8 mouse cellular contexts compared by ENCODE assay signal in the genomic region with DNA sequence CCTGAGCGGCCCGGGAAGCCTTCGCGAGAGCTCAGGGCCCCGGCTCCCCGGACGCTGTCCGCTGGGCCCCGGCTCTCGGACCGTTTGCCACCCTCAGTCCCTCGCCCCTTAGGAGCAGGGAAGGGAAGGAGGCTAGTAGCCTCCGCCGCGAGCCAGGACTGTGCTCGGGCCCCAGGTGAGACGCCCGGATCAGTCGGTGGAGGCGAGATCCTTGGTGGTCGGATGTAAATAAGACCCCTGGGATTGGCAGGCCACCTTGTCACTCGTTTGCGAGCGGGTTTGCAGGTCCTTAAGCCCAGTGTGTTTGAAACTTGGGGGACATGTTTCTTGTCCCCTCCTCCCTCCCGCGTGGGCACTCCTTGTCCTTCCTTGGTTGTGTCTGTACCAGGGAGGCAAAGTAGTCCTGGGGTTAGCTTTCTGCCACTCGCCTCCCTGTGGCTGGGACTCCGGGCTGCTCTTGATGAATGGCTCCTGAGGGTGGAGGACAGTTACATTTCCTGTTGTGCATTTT. TPM values are rescaled to one million over a fixed set of nuclear protein-coding genes. Genes with fewer than 3 reads are reported as not detected.
DNase-seq lines count a peak whose midpoint lies in the region; ATAC-seq and TF ChIP-seq lines count a peak whose summit lies in the region.

No protein-coding gene starts in this region.

- no peak for TF ChIP-seq CTCF in heart, postnatal 0 days (IDR thresholded peaks at IDR 0.05; ENCODE audit: low read depth)

- TF ChIP-seq EP300 in heart, postnatal 0 days (IDR thresholded peaks at IDR 0.05; ENCODE audit: low read depth), result no peak

- no peak overlapping the region for H3K27ac ChIP-seq in ES-E14 (ENCODE audit: insufficient read depth, low read depth, low read length, poor library complexity, severe bottlenecking)
- peak overlapping the region; percentile 91 for H3K27ac ChIP-seq in forebrain, embryonic 12.5 days
- H3K27ac ChIP-seq in heart, postnatal 0 days (ENCODE audit: low read depth), result peak overlapping the region; percentile 94
- peak overlapping the region; percentile 88 for H3K27ac ChIP-seq in neural tube, embryonic 14.5 days (ENCODE audit: low read depth, low read length)

- peak; percentile 21 for DNase-seq in ES-E14 (ENCODE audit: low read depth, low spot score)
- peak; percentile 51 for DNase-seq in adrenal gland, postnatal 25 days
- peak; percentile 51 for DNase-seq in heart, postnatal 0 days (ENCODE audit: low spot score)
- peak; percentile 72 for DNase-seq in kidney, postnatal 36 days
- peak; percentile 75 to 77 for DNase-seq in lung, adult 18-20 months
- DNase-seq in urinary bladder, postnatal 36 days (ENCODE audit: low spot score in 2 of 2), result peak; percentile 38 to 43

- no peaks in the 10 kb centered on the region for H3K9me3 ChIP-seq in ES-E14 (ENCODE audit: control insufficient read depth, insufficient read depth, low read depth, low read length)
- H3K9me3 ChIP-seq in forebrain, embryonic 12.5 days, result 0 out of 2 replicates have a peak, but pooled peaks cover 5% of the 10 kb centered on the region
- no peaks in the 10 kb centered on the region for H3K9me3 ChIP-seq in heart, postnatal 0 days (replicated peaks; ENCODE audit: control insufficient read depth, low read length)
- no peaks in the 10 kb centered on the region for H3K9me3 ChIP-seq in neural tube, embryonic 14.5 days (ENCODE audit: control insufficient read depth, low read length)

- in situ Hi-C loops in ES-E14 (cut with MboI; ENCODE audit: low sequenced_read_pairs in 2 of 2, unreplicated experiment in 2 of 2), result no loop called here

- ATAC-seq in forebrain, embryonic 12.5 days (ENCODE audit: low FRiP score), result peak; percentile 57
- 0 out of 2 replicates have a peak, but pooled peaks have one; percentile 0 for ATAC-seq in heart, postnatal 0 days (ENCODE audit: insufficient read depth, low read depth)
- ATAC-seq in neural tube, embryonic 14.5 days (ENCODE audit: low read depth), result peak; percentile 38

- no peaks in the 10 kb centered on the region for H3K36me3 ChIP-seq in ES-E14 (ENCODE audit: control insufficient read depth, insufficient read depth, low read length, poor library complexity, severe bottlenecking)
- no peaks in the 10 kb centered on the region for H3K36me3 ChIP-seq in forebrain, embryonic 12.5 days (replicated peaks)
- H3K36me3 ChIP-seq in heart, postnatal 0 days (replicated peaks; ENCODE audit: control insufficient read depth, insufficient read depth, low read length), result no peaks in the 10 kb centered on the region
- H3K36me3 ChIP-seq in neural tube, embryonic 14.5 days (ENCODE audit: control insufficient read depth, insufficient read depth, low read length), result no peaks in the 10 kb centered on the region

- H3K4me2 ChIP-seq in forebrain, embryonic 12.5 days, result peak overlapping the region; percentile 79
- peak overlapping the region; percentile 69 for H3K4me2 ChIP-seq in heart, postnatal 0 days (ENCODE audit: low read depth, low read length)
- H3K4me2 ChIP-seq in neural tube, embryonic 14.5 days (ENCODE audit: low read depth, low read length), result peak overlapping the region; percentile 84

- H3K9ac ChIP-seq in ES-E14 (ENCODE audit: insufficient read depth, low read depth, low read length, poor library complexity, severe bottlenecking), result peak overlapping the region; percentile 18
- H3K9ac ChIP-seq in forebrain, embryonic 12.5 days, result peak overlapping the region; percentile 96
- peak overlapping the region; percentile 87 for H3K9ac ChIP-seq in heart, postnatal 0 days (replicated peaks; ENCODE audit: low read depth, low read length)
- peak overlapping the region; percentile 99 for H3K9ac ChIP-seq in neural tube, embryonic 14.5 days (replicated peaks; ENCODE audit: low read depth, low read length)

- WGBS in forebrain, embryonic 12.5 days, result 0% methylated on average over 28 of the region's 28 CpGs
- WGBS in heart, postnatal 0 days, result 0% methylated on average over 27 of the region's 28 CpGs
- under 1% methylated on average over 28 of the region's 28 CpGs for WGBS in neural tube, embryonic 14.5 days

- 0 out of 4 replicates have a peak, but pooled peaks cover 0 to 4% of the 10 kb centered on the region in 2 experiments for H3K4me1 ChIP-seq in ES-E14 (ENCODE audit: control insufficient read depth in 2 of 2, insufficient read depth in 2 of 2, low read length in 2 of 2, poor library complexity in 1 of 2)
- H3K4me1 ChIP-seq in forebrain, embryonic 12.5 days, result peaks cover 7% of the 10 kb centered on the region
- H3K4me1 ChIP-seq in heart, postnatal 0 days (ENCODE audit: control insufficient read depth, insufficient read depth), result peaks cover 31% of the 10 kb centered on the region
- H3K4me1 ChIP-seq in neural tube, embryonic 14.5 days (ENCODE audit: control insufficient read depth, insufficient read depth, low read length), result peaks cover 5% of the 10 kb centered on the region

- peak overlapping the region; percentile 71 to 83 for H3K4me3 ChIP-seq in ES-E14 (ENCODE audit: insufficient read depth in 1 of 2, low read depth in 1 of 2, low read length in 2 of 2, poor library complexity in 1 of 2, severe bottlenecking in 1 of 2)
- peak overlapping the region; percentile 92 for H3K4me3 ChIP-seq in forebrain, embryonic 12.5 days (replicated peaks)
- peak overlapping the region; percentile 81 for H3K4me3 ChIP-seq in heart, postnatal 0 days (ENCODE audit: low read depth, low read length)
- H3K4me3 ChIP-seq in neural tube, embryonic 14.5 days (ENCODE audit: low read depth, low read length), result peak overlapping the region; percentile 86

- H3K27me3 ChIP-seq in forebrain, embryonic 12.5 days, result no peaks in the 10 kb centered on the region
- H3K27me3 ChIP-seq in heart, postnatal 0 days (ENCODE audit: control insufficient read depth, insufficient read depth, low read length), result no peaks in the 10 kb centered on the region
- no peaks in the 10 kb centered on the region for H3K27me3 ChIP-seq in neural tube, embryonic 14.5 days (ENCODE audit: control insufficient read depth, insufficient read depth, low read length)

TF ChIP-seq in ES-E14, 5 proteins besides CTCF, POLR2A, EP300 and RAD21:
- TF ChIP-seq CHD2 (IDR thresholded peaks at IDR 0.05; ENCODE audit: low read depth, low read length) (no peak), ZNF384 (IDR thresholded peaks at IDR 0.05; ENCODE audit: low read depth, low read length) (no peak)

RNA-seq across cellular contexts. Expression of a gene that starts 1.8 kb away (rescaled TPM):
- 1.1 and 2.6 TPM in 2 replicates for total RNA-seq in ES-E14 (2012; rRNA removed)
- total RNA-seq in adrenal gland, postnatal 25 days (2021), result 61.4 and 72.7 TPM in 2 replicates
- 11.5 and 11.7 TPM in 2 replicates for polyA plus RNA-seq in forebrain, embryonic 12.5 days (2016; fragmentation: Nextera tagmentation; extraction: Ambion mirVana)
- 3.5 and 4.6 TPM in 2 replicates for total RNA-seq in heart, postnatal 0 days (2014; rRNA removed; ENCODE audit: low replicate concordance)
- 22.2 and 22.5 TPM in 2 replicates for polyA plus RNA-seq in heart, postnatal 0 days (2015; fragmentation: Nextera tagmentation; extraction: Ambion mirVana)
- 8.9 and 10.6 TPM in 2 replicates for polyA plus RNA-seq in neural tube, embryonic 14.5 days (2014; fragmentation: Nextera tagmentation; extraction: Ambion mirVana)

Comparison
In these comparisons a context has a peak if more than half of its experiments do, and no peak if none do; other contexts are left out.
1. DNase-seq: peak in every context shown above with its lines; median percentile 76 in lung, adult 18-20 months; 72 in kidney, postnatal 36 days; 51 in adrenal gland, postnatal 25 days; 51 in heart, postnatal 0 days; 40 in urinary bladder, postnatal 36 days; 21 in ES-E14.
2. H3K9ac ChIP-seq: peak in every context shown above with its lines; median percentile 99 in neural tube, embryonic 14.5 days; 96 in forebrain, embryonic 12.5 days; 87 in heart, postnatal 0 days; 18 in ES-E14.
3. ATAC-seq: peak in every context shown above with its lines; median percentile 57 in forebrain, embryonic 12.5 days; 38 in neural tube, embryonic 14.5 days; 0 in heart, postnatal 0 days.
4. RNA of a gene that starts 1.8 kb away (total RNA-seq): 61.4 to 72.7 TPM in adrenal gland, postnatal 25 days; 3.5 to 4.6 TPM in heart, postnatal 0 days and 1.1 to 2.6 TPM in ES-E14; every median in the first group is over 10 times any median in the second.
5. Peak in every context shown above with its lines, with median percentiles within 50 percentile points of each other: H3K4me3 ChIP-seq and H3K4me2 ChIP-seq.